Mouse (Mus musculus) thymus, adult 2 months (tissue): ENCODE measurements around the gene Lrrc27.

Experiments
- CTCF ChIP-seq: fragments of 200-500 bp; IDR thresholded peaks from 2 replicates; pipeline ENCODE4 v1.5.1; 2012; ENCODE audit warnings: mild to moderate bottlenecking, control low read depth, low read length, moderate library complexity, borderline replicate concordance; ENCODE audit not compliant: control insufficient read depth, poor library complexity, insufficient read depth; ENCODE audit errors: extremely low read depth
- POLR2A ChIP-seq: fragments of 200-500 bp; IDR thresholded peaks from 2 replicates; pipeline ENCODE4 v1.6.1; 2012; ENCODE audit warnings: mild to moderate bottlenecking, low read length, control low read depth, moderate library complexity; ENCODE audit not compliant: control insufficient read depth, poor library complexity, insufficient read depth; ENCODE audit errors: extremely low read depth

DNA sequence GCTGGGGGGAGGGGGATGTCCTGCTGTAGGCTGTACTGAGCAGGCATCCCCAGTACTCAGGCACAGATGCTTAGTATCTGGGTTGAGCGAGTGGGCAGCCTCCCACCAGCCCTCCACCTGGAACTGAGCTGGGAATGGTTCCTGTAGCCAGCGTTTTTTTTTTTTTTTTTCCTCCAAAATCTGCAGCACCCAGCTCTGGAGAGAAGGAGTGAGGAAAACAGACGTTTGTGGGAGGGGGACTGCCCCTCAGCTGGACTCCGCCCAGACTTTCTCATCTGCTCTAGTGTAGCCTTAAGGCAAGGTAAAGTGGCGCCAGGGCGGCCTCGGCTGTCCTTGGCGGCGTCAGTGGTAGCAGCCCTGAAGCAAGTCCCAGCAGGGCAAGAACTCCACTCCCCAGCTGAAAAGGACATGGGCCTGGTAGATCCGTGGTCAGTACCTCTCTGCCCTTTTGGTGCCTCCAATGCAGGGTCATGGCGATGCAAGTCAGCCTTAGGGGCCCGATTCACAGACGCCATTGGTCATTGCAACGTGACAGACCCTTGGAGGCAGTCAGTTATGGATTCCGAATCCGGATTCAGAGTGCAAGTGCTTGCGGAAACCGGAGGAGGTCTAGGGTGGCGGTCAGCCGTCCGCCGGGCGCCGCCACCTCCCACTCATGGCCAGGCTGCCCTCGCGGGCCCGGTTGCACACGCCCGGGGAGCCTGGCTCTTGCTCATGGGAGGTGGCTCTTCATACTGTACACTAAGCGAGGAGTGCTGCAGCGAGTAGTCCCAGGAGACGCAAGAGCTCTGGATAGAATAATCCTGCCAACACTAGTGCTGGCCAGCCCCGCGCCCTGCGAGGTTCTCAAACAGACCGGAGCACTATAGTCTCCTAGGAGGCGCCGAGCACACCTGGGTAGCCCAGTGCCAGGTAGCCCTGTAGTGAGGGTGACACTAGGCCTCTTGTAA lies 34.4 kb downstream of the Lrrc27 start:
- TF ChIP-seq CTCF, result no peak
- TF ChIP-seq POLR2A, result no peak
